Mouse (Mus musculus) kidney, postnatal 0 days (tissue): ENCODE results near the gene Ckm. TPM values are rescaled to one million over a fixed set of nuclear protein-coding genes. Genes with fewer than 3 reads are reported as not detected.

Source experiments
- ATAC-seq: fragments of 200-750 bp; cut with Nextera tagmentation; replicated peaks from 2 replicates; pipeline ENCODE4 v1.8.0; 2017; ENCODE audit warnings: low read depth, moderate number of reproducible peaks, moderate TSS enrichment, moderate library complexity; ENCODE audit not compliant: low FRiP score
- DNase-seq: peaks from one replicate; pipeline ENCODE4 v3.0.0-alpha.2; 2016; ENCODE audit warnings: low spot score
- H3K27ac ChIP-seq: fragments of 300-500 bp; sonication (generic); 2 replicates; pipeline ENCODE4 v1.5.1; 2014; ENCODE audit warnings: mild to moderate bottlenecking
- H3K27me3 ChIP-seq: fragments of 300-500 bp; sonication (generic); 2 replicates; pipeline ENCODE4 v1.6.1; 2014; ENCODE audit warnings: low read length, mixed read lengths; ENCODE audit not compliant: insufficient read depth
- H3K36me3 ChIP-seq: fragments of 300-500 bp; sonication (generic); 2 replicates; pipeline ENCODE4 v1.6.1; 2014; ENCODE audit warnings: low read length, mixed read lengths; ENCODE audit not compliant: insufficient read depth
- H3K4me1 ChIP-seq: fragments of 300-500 bp; sonication (generic); replicated peaks from 2 replicates; pipeline ENCODE4 v1.6.1; 2014; ENCODE audit warnings: antibody characterized with exemption, low read length, mixed read lengths; ENCODE audit not compliant: insufficient read depth
- H3K4me2 ChIP-seq: fragments of 300-500 bp; sonication (generic); 2 replicates; pipeline ENCODE4 v1.6.1; 2014; ENCODE audit warnings: mild to moderate bottlenecking, low read length, moderate library complexity, mixed read lengths
- H3K4me3 ChIP-seq: fragments of 300-500 bp; sonication (generic); replicated peaks from 2 replicates; pipeline ENCODE4 v1.5.1; 2014; ENCODE audit warnings: low read depth, low read length
- H3K9ac ChIP-seq: fragments of 300-500 bp; sonication (generic); 2 replicates; pipeline ENCODE4 v1.6.1; 2014; ENCODE audit warnings: low read depth, low read length
- H3K9me3 ChIP-seq: fragments of 300-500 bp; sonication (generic); replicated peaks from 2 replicates; pipeline ENCODE4 v1.6.1; 2016; ENCODE audit warnings: low read length, inconsistent platforms, mixed read lengths
- CTCF ChIP-seq: IDR thresholded peaks from 2 replicates; pipeline ENCODE4 v1.5.1; 2016; ENCODE audit warnings: antibody characterized with exemption, low read depth, mild to moderate bottlenecking, moderate library complexity
- WGBS: fragments of 180-500 bp; shearing (Covaris S2); extraction: QIAGEN DNeasy Blood & Tissue Kit; methylation state at CpG from one replicate; pipeline ENCODE4 v1.1.7; 2014; 5-methylcytosine and 5-hydroxymethylcytosine counted together
- polyA plus RNA-seq: library from polyadenylated mRNA; unstranded; fragments of >200 nt; fragmentation: Nextera tagmentation; extraction: Ambion mirVana; gene quantifications from 2 replicates; pipeline ENCODE4 v1.2.1, GENCODE M21; 2015

The Ckm gene
- polyA plus RNA-seq, 1 experiment from 2014 or later, result 1.2 TPM

DNA sequence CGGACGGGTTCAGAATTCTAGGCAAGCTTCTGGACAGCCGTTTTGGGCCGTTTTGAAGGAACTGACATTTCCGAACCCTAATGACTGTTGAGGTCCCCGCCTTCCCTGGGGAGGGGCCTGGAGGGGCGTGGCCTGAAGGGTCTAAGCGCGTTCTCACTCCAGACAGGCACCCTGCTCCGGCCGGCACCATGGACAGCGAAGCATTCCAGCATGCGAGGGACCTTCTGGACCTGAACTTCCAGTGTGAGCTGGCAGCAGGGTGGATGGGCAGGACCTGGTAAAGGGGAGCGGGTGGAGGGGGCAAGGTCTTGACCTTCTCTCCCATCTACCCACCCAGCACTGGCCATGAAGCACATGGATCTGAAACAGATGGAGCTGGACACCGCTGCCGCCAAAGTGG lies 36.2 kb upstream of the Ckm start:
- WGBS, result 20% methylated on average over 16 of the region's 16 CpGs
- TF ChIP-seq CTCF, result peak; percentile 8; the same call in 1 of the 2 replicates
- DNase-seq (peak; percentile 64), ATAC-seq (no peak)
- Histone ChIP-seq H3K4me3 (no peak overlapping the region), H3K9me3 (no peaks in the 10 kb centered on the region), H3K4me1 (0 out of 2 replicates have a peak, but pooled peaks cover 5% of the 10 kb centered on the region), H3K27ac (no peak overlapping the region), H3K27me3 (no peaks in the 10 kb centered on the region), H3K4me2 (no peak overlapping the region), H3K9ac (no peak overlapping the region), H3K36me3 (no peaks in the 10 kb centered on the region)

DNA sequence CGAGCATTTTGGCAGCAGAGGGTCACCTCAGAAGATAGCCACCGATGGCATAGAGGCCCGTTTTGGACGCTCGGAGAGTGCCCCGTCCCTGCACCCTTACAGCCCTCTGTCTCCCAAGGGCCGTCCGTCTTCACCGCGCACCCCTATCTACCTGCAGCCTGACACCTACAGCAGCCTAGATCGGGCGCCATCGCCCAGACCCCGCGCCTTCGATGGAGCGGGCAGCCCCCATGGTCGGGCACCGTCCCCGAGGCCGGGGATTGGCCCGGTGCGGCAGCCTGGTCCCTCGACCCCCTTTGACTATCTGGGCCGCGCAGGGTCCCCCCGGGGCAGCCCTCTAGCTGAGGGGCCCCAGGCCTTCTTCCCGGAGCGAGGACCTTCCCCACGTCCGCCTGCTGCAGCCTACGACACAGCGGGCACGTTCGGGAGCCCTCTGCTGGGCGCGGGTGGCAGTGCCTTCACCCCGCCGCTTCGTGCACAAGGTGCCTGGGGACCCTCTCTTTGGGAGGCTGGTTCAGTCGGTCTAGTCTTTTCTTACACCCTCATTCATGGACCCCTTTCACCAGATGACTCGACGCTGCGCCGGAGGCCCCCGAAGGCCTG lies 34.7 kb upstream of the Ckm start:
- Histone ChIP-seq H3K4me2 (peak overlapping the region; percentile 74), H3K9ac (peak overlapping the region; percentile 55), H3K4me1 (0 out of 2 replicates have a peak, but pooled peaks cover 5% of the 10 kb centered on the region), H3K27me3 (no peaks in the 10 kb centered on the region), H3K4me3 (peak overlapping the region; percentile 26), H3K27ac (no peak overlapping the region), H3K9me3 (no peaks in the 10 kb centered on the region), H3K36me3 (no peaks in the 10 kb centered on the region)
- ATAC-seq (peak; percentile 53), DNase-seq (peak; percentile 60)
- peak; percentile 77 for TF ChIP-seq CTCF
- 10% methylated on average over 45 of the region's 46 CpGs for WGBS

DNA sequence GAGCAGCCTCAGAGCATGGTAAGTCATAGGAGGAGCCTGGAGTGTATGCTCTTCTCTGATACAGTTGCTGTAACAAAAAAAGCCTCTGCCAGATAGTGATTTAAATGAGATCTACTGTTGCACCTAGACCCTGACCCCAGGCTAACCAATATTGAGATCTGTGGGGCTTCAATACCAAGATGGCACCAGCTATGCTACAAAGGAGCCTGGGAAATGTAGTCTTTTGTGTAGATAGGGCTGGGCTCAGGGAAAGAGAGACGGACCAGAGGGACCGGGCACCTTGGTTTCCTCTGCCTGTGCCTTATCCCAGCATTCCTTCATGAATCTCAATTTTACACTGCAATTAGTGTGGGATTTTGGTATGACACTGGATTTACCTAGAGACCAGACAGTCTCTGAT lies 31.2 kb upstream of the Ckm start:
- H3K27ac ChIP-seq, result no peak overlapping the region
- no peaks in the 10 kb centered on the region for H3K27me3 ChIP-seq
- no peak for TF ChIP-seq CTCF
- 96% methylated on average over 2 of the region's 2 CpGs for WGBS
- ATAC-seq, result no peak
- H3K4me1 ChIP-seq, result 0 out of 2 replicates have a peak, but pooled peaks cover 5% of the 10 kb centered on the region
- H3K36me3 ChIP-seq, result no peaks in the 10 kb centered on the region
- no peak for DNase-seq
- no peak overlapping the region for H3K9ac ChIP-seq
- H3K4me3 ChIP-seq, result no peak overlapping the region
- no peak overlapping the region for H3K4me2 ChIP-seq
- H3K9me3 ChIP-seq, result no peaks in the 10 kb centered on the region

DNA sequence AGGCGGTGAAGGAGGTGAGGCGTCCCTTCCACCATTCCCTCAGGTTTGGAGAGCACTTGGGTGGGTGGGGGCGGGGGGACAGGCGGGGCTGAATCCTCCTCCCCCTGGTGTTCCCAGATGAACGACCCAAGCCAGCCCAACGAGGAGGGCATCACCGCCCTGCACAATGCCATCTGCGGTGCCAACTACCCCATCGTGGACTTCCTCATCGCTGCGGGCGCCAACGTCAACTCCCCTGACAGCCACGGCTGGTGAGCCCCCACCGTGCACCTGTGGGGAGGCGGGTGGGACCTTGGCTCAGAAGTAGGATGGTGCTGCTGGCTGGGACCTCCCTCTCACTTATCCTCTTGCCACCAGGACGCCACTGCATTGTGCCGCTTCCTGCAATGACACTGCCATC lies 29.2 kb upstream of the Ckm start:
- H3K9me3 ChIP-seq, result no peaks in the 10 kb centered on the region
- H3K27me3 ChIP-seq, result no peaks in the 10 kb centered on the region
- WGBS, result 82% methylated on average over 18 of the region's 18 CpGs
- ATAC-seq (no peak), DNase-seq (no peak)
- H3K4me3 ChIP-seq, result no peak overlapping the region
- no peaks in the 10 kb centered on the region for H3K36me3 ChIP-seq
- no peaks in the 10 kb centered on the region for H3K4me1 ChIP-seq
- TF ChIP-seq CTCF, result no peak
- H3K9ac ChIP-seq, result no peak overlapping the region
- H3K4me2 ChIP-seq, result no peak overlapping the region
- no peak overlapping the region for H3K27ac ChIP-seq

DNA sequence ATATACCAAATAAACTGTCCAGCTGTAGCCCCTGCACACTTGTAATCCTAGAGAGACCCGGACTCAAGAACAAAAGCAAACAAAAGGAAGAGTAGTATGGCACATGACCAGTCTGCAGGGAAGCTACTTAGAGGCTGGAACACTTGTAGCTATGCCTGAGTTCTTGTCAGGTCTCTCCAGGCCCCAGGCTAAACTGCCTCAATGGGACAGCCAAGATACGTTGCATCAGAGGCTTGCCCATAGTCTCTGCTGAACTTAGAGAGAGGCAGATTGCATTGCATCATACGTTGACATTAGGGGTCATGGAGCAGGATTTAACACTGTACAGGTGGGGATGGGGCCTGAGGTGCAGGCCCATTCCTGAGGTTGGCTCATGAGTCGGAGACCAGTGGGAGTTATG lies 28.6 kb upstream of the Ckm start:
- Histone ChIP-seq H3K9ac (no peak overlapping the region), H3K4me1 (no peaks in the 10 kb centered on the region), H3K4me3 (no peak overlapping the region), H3K27ac (no peak overlapping the region), H3K36me3 (no peaks in the 10 kb centered on the region), H3K27me3 (no peaks in the 10 kb centered on the region), H3K9me3 (no peaks in the 10 kb centered on the region), H3K4me2 (no peak overlapping the region)
- DNase-seq (no peak), ATAC-seq (no peak)
- whole genome bisulfite sequencing, result 89% methylated on average over 4 of the region's 4 CpGs
- TF ChIP-seq CTCF, result no peak

GRCm38 (mm10) chr7:19378049-19378448 lies 26.5 kb upstream of the Ckm start:
- no peak overlapping the region for H3K27ac ChIP-seq
- no peak for TF ChIP-seq CTCF
- no peaks in the 10 kb centered on the region for H3K4me1 ChIP-seq
- DNase-seq (no peak), ATAC-seq (no peak)
- no peak overlapping the region for H3K9ac ChIP-seq
- no peaks in the 10 kb centered on the region for H3K36me3 ChIP-seq
- H3K27me3 ChIP-seq, result no peaks in the 10 kb centered on the region
- H3K4me3 ChIP-seq, result no peak overlapping the region
- no peak overlapping the region for H3K4me2 ChIP-seq
- WGBS, result 78% methylated on average over 7 of the region's 8 CpGs
- H3K9me3 ChIP-seq, result no peaks in the 10 kb centered on the region
